Mouse (Mus musculus) left cerebral cortex, adult 18-20 months (tissue): Measurements from ENCODE around the gene Trpv2. TPM values are rescaled to one million over a fixed set of nuclear protein-coding genes. Genes with fewer than 3 reads are reported as not detected.
"Not testable (repeated sequence)": the region's sequence is repeated elsewhere in the genome, so short reads cannot be mapped to it uniquely, and the experiment has no call there.

Experiments
- DNase-seq, 2 experiments: peaks; one replicate each; pipeline ENCODE4 v3.0.0; 2021 to 2022; ENCODE audit warnings: low spot score in 2 of 2, mixed read lengths in 1 of 2
- total RNA-seq, 2 experiments: library from RNA; stranded (reverse); gene quantifications; 2 replicates each; pipeline ENCODE4 v1.2.3; 2021

The Trpv2 gene
- total RNA-seq, 2 experiments from 2014 or later = 21.1 to 21.2 TPM

DNA sequence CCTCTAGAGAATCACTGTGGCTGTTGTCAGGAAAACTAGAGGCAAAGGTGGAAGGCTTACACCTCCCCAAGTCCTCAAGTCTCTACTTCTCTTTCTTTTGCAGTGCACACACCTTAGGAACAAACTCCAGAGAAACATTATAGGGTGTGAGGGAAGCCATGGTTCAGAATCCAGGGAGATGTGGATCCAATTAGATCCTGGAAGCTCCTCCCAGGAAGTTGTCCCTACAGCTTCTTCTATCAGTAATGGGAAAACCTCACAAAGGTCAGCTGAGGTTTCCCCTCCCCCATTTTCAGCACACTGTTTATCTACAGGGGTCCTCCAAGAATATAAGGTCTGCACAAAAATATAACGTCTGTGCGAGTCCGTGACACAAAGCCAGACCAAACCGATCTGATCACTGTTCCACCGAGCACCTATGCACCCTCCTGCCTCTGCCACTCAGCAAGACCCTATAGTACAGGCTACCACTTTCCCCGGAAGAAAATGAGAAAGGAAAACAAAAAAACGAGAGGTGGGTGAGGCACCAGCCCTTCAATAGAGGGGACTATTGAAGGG is 72.8 kb downstream of the Trpv2 start:
- DNase-seq = no peak

DNA sequence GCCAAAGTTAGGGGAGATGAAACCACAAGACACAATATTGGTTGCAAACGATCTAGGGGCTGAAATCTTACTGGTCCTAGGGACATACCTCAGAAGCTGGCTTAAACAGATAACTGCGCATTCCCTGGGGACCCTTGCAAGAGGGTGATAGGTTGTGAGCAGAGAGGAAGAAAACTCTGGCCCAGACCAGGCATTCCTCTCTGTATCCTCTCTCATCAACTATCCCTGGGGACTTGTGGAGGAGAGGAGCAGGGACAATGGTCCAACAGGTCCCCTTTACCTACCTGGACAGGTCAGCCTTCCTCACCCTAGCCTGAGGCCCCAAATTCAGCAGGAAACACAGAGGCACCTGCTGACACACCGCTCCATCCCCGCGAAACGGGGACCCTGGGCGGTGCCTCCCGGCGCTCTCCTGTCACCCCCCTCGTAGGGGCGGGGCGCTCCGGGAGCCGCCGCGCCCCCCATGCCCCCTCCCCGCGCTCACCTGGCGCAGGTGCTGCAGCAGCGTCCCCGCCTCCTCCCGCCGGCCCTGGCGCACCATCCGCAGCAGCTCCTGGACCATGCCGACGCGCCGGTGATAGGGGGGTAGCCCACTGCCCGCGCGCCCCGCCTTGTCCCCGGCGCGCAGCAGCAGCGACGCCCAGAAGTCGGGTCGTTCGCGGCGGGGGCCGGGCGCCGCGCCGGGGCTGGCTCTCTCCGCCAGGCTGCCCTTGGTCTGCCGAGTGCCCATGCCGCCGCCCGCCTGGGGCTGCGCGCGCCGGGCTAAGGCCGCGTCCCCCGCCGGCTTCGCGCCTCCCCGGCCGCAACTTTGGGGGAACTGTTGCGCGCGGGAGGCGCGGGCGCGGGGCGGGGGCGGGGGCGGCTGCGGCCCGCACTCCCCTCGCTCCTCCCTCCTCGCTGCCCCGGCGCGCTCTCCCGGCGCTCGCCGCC is 73.6 kb downstream of the Trpv2 start, which contains the start of gene Lrrc75a:
Gene Lrrc75a, minus strand, starts transcription at position 863 of the 930 bp plus-strand sequence.
- DNase-seq = no peak

- peak; percentile 88 to 89 for DNase-seq
Measured at GRCm38 (mm10) chr11:62648591-62649391, 74.5 kb downstream of the Trpv2 start, which contains the start of gene Mmgt2. TSS of gene Mmgt2 (plus strand) at chr11:62648664.

GRCm38 (mm10) chr11:62649803-62650202 is 75.5 kb downstream of the Trpv2 start:
- DNase-seq = not testable (repeated sequence)

Other genes starting within 250 kb of the Trpv2 start
- gene Pigl, start 116.0 kb upstream of the Trpv2 start, total RNA-seq = 1 to 10 TPM; 4.7 to 5.7 TPM
- gene Ncor1, start 115.9 kb upstream of the Trpv2 start, total RNA-seq = 100 to 1,000 TPM; 271 to 275 TPM
- 10 to 100 TPM; 34.7 to 36.9 TPM for gene Cenpv, start 35.2 kb upstream of the Trpv2 start, total RNA-seq
- 1,000 to 10,000 TPM; 1,699 to 1,805 TPM for gene Ubb, start 23.3 kb upstream of the Trpv2 start, total RNA-seq
- gene Lrrc75a, start 74.0 kb downstream of the Trpv2 start, total RNA-seq = 10 to 100 TPM; 24.2 to 28.0 TPM
- 10 to 100 TPM; 23.7 to 24.0 TPM for gene Mmgt2, start 74.2 kb downstream of the Trpv2 start, total RNA-seq
- 10 to 100 TPM; 16.8 to 17.2 TPM for gene Zfp287, start 157.4 kb downstream of the Trpv2 start, total RNA-seq
- gene Gm10428, start 178.6 kb downstream of the Trpv2 start, total RNA-seq = not detected
- gene Zfp286, start 215.0 kb downstream of the Trpv2 start, total RNA-seq = 10 to 100 TPM; 17.8 to 19.5 TPM
- gene Trim16, start 245.7 kb downstream of the Trpv2 start, total RNA-seq = 1 to 10 TPM; 2.4 to 2.6 TPM